Mouse (Mus musculus) embryonic facial prominence, embryonic 11.5 days (tissue): ENCODE measurements around the gene Btla. TPM values are rescaled to one million over a fixed set of nuclear protein-coding genes. Genes with fewer than 3 reads are reported as not detected.

Experiments
- ATAC-seq: fragments of 200-750 bp; cut with Nextera tagmentation; replicated peaks from 2 replicates; pipeline ENCODE4 v1.8.0; 2017; ENCODE audit warnings: low read depth; ENCODE audit not compliant: insufficient number of reproducible peaks, low FRiP score, low TSS enrichment
- DNase-seq: peaks from one replicate; pipeline ENCODE4 v3.0.0-alpha.2; 2015; ENCODE audit warnings: low spot score
- H3K27ac ChIP-seq: fragments of 300-500 bp; sonication (generic); replicated peaks from 2 replicates; pipeline ENCODE4 v1.5.1; 2014; ENCODE audit warnings: mild to moderate bottlenecking, low read depth, low read length, control low read depth
- H3K27me3 ChIP-seq: fragments of 300-500 bp; sonication (generic); 2 replicates; pipeline ENCODE4 v1.6.1; 2014; ENCODE audit warnings: mild to moderate bottlenecking, low read length, moderate library complexity, mixed read lengths; ENCODE audit not compliant: control insufficient read depth, insufficient read depth
- H3K36me3 ChIP-seq: fragments of 300-500 bp; sonication (generic); replicated peaks from 2 replicates; pipeline ENCODE4 v1.6.1; 2014; ENCODE audit warnings: low read depth, mild to moderate bottlenecking, low read length, moderate library complexity, mixed read lengths; ENCODE audit not compliant: control insufficient read depth, insufficient read depth
- H3K4me1 ChIP-seq: fragments of 300-500 bp; sonication (generic); 2 replicates; pipeline ENCODE4 v1.6.1; 2014; ENCODE audit warnings: low read length, mixed read lengths; ENCODE audit not compliant: control insufficient read depth, insufficient read depth
- H3K4me2 ChIP-seq: fragments of 300-500 bp; sonication (generic); 2 replicates; pipeline ENCODE4 v1.6.1; 2014; ENCODE audit warnings: low read depth, mild to moderate bottlenecking, control low read depth, low read length, moderate library complexity
- H3K4me3 ChIP-seq: fragments of 300-500 bp; sonication (generic); 2 replicates; pipeline ENCODE4 v1.5.1; 2014; ENCODE audit warnings: low read depth, low read length, control low read depth
- H3K9ac ChIP-seq: fragments of 300-500 bp; sonication (generic); replicated peaks from 2 replicates; pipeline ENCODE4 v1.6.1; 2014; ENCODE audit warnings: mild to moderate bottlenecking, control low read depth, low read length
- H3K9me3 ChIP-seq: fragments of 300-500 bp; sonication (generic); replicated peaks from 2 replicates; pipeline ENCODE4 v1.6.1; 2016; ENCODE audit warnings: mild to moderate bottlenecking, low read length, inconsistent platforms, mixed read lengths; ENCODE audit not compliant: control insufficient read depth
- WGBS: fragments of 180-500 bp; shearing (Covaris S2); extraction: QIAGEN DNeasy Blood & Tissue Kit; methylation state at CpG from one replicate; pipeline ENCODE4 v1.1.7; 2014; 5-methylcytosine and 5-hydroxymethylcytosine counted together
- polyA plus RNA-seq: library from polyadenylated mRNA; unstranded; fragments of >200 nt; fragmentation: Nextera tagmentation; extraction: Ambion mirVana; gene quantifications from 2 replicates; pipeline ENCODE4 v1.2.1, GENCODE M21; 2014

Btla gene
- polyA plus RNA-seq, 1 experiment from 2014 or later, result 0.38 TPM

GRCm38 (mm10) chr16:45222016-45222415 is 2.1 kb upstream of the Btla start:
- Histone ChIP-seq H3K4me1 (no peaks in the 10 kb centered on the region), H3K27me3 (no peaks in the 10 kb centered on the region), H3K4me3 (no peak overlapping the region), H3K4me2 (no peak overlapping the region), H3K9ac (no peak overlapping the region), H3K36me3 (no peaks in the 10 kb centered on the region), H3K27ac (no peak overlapping the region), H3K9me3 (no peaks in the 10 kb centered on the region)
- DNase-seq (no peak), ATAC-seq (no peak)
- WGBS, result 76% methylated on average over 2 of the region's 2 CpGs

DNA sequence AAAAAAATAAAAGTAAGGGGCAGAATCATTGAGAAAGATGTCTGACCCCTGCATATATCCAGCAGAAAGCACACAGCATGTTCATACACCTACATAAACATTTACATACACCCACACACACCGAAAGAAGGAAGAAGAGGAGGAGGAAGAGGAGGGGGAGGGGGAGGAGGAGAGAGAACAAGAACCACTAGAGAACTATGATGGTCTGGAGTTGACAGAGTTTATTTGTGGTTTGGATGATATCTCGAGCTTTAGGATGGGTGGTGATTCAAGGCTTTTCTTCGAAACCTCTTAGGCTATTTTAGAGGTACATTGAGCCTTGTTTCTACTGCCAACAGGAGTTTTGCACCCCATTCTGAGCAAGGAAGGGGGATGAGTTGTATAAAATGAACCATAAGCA is 1.3 kb upstream of the Btla start:
- H3K9me3 ChIP-seq, result no peaks in the 10 kb centered on the region
- no peak overlapping the region for H3K4me3 ChIP-seq
- no peaks in the 10 kb centered on the region for H3K27me3 ChIP-seq
- H3K27ac ChIP-seq, result no peak overlapping the region
- WGBS, result 91% methylated on average over 3 of the region's 3 CpGs
- H3K9ac ChIP-seq, result no peak overlapping the region
- H3K36me3 ChIP-seq, result no peaks in the 10 kb centered on the region
- DNase-seq (no peak), ATAC-seq (no peak)
- no peak overlapping the region for H3K4me2 ChIP-seq
- no peaks in the 10 kb centered on the region for H3K4me1 ChIP-seq

GRCm38 (mm10) chr16:45224431-45225008 is 405 bp downstream of the Btla start:
- Histone ChIP-seq H3K27me3 (no peaks in the 10 kb centered on the region), H3K27ac (no peak overlapping the region), H3K9me3 (no peaks in the 10 kb centered on the region), H3K9ac (no peak overlapping the region), H3K4me2 (no peak overlapping the region), H3K4me1 (no peaks in the 10 kb centered on the region), H3K36me3 (no peaks in the 10 kb centered on the region), H3K4me3 (no peak overlapping the region)
- no peak for ATAC-seq
- 63% methylated on average over 4 of the region's 4 CpGs for WGBS
- DNase-seq, result no peak

GRCm38 (mm10) chr16:45227002-45227401 is 2.9 kb downstream of the Btla start:
- DNase-seq, result no peak

DNA sequence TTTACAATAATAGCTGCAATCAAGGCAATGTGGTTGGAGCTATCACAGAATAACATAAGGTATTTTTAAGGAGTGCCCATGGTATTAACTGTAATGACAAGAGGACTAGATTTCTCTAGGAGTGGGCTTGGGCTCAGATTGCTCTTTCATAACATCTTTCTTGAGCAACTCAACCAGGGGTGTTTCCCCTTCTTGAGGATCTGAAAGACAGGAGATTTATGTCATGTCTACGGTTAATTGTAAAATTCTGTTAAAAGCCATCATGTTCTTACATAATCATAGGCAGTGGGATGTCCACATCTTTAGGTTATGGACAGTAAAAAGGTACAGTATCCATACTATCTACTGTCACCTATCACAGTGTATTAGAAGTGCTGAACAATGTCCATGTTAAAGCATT is 7.2 kb downstream of the Btla start:
- no peak for ATAC-seq
- H3K4me2 ChIP-seq, result no peak overlapping the region
- WGBS, result 89% methylated on average over 1 of the region's 1 CpGs

More at GRCm38 (mm10) chr16:45227002-45227401, 2.9 kb downstream of the Btla start:
- Histone ChIP-seq H3K4me2 (no peak overlapping the region), H3K9ac (no peak overlapping the region), H3K27me3 (no peaks in the 10 kb centered on the region), H3K36me3 (no peaks in the 10 kb centered on the region), H3K9me3 (no peaks in the 10 kb centered on the region), H3K4me3 (no peak overlapping the region), H3K4me1 (no peaks in the 10 kb centered on the region), H3K27ac (no peak overlapping the region)
- no peak for ATAC-seq
- 79% methylated on average over 1 of the region's 1 CpGs for WGBS

DNA sequence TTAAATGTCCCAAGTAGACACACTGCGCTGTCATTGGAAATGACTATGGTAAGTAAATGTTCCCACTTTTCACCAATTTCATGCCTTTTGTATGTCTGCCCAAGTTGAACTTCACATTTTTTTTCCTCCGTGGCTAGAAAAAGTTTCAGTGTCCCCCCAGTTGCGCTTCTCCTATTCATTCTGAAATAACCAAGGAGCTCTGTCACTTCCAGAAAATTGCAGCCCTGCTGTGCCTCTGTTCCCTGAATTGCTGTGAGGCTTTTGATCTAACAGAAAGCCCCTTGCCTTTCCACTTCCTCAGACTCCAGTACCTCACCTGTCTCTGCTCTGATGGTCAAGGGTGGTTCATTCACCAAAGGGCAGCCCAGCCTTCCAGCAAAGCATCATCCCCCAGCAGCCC is 8.9 kb downstream of the Btla start:
- DNase-seq (no peak), ATAC-seq (no peak)
- no peak overlapping the region for H3K9ac ChIP-seq
- no peaks in the 10 kb centered on the region for H3K36me3 ChIP-seq
- H3K4me1 ChIP-seq, result no peaks in the 10 kb centered on the region
- no peak overlapping the region for H3K27ac ChIP-seq
- H3K4me3 ChIP-seq, result no peak overlapping the region
- 71% methylated on average over 3 of the region's 3 CpGs for WGBS
- no peaks in the 10 kb centered on the region for H3K27me3 ChIP-seq
- no peaks in the 10 kb centered on the region for H3K9me3 ChIP-seq
- H3K4me2 ChIP-seq, result no peak overlapping the region

More for the DNA sequence above, 7.2 kb downstream of the Btla start:
- H3K36me3 ChIP-seq, result no peaks in the 10 kb centered on the region
- no peak for DNase-seq
- H3K4me1 ChIP-seq, result no peaks in the 10 kb centered on the region
- no peaks in the 10 kb centered on the region for H3K27me3 ChIP-seq
- no peaks in the 10 kb centered on the region for H3K9me3 ChIP-seq
- no peak overlapping the region for H3K27ac ChIP-seq
- no peak overlapping the region for H3K9ac ChIP-seq
- no peak overlapping the region for H3K4me3 ChIP-seq

DNA sequence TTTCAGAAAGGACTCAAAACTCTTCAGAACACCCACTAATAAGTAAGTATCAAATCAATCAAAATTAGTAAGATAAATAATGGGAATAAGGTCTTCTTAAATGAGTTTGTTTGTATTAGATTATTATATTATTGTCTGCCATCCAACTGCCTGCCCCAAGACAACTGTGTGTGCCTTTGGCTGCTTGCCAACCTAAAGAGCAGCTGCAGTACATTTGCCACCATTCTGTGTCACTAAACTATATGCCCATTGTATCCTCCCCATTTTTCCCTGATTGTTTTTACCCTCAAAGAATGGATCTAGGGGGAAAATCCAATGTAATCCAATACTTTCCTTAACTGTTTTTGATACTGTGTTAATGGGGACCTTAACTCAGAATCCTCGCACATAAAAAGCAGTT is 18.6 kb downstream of the Btla start:
- 81% methylated on average over 1 of the region's 1 CpGs for WGBS
- Histone ChIP-seq H3K27me3 (no peaks in the 10 kb centered on the region), H3K9ac (no peak overlapping the region), H3K27ac (no peak overlapping the region), H3K4me2 (no peak overlapping the region), H3K9me3 (no peaks in the 10 kb centered on the region), H3K4me1 (no peaks in the 10 kb centered on the region), H3K36me3 (no peaks in the 10 kb centered on the region), H3K4me3 (no peak overlapping the region)
- DNase-seq (no peak), ATAC-seq (no peak)

DNA sequence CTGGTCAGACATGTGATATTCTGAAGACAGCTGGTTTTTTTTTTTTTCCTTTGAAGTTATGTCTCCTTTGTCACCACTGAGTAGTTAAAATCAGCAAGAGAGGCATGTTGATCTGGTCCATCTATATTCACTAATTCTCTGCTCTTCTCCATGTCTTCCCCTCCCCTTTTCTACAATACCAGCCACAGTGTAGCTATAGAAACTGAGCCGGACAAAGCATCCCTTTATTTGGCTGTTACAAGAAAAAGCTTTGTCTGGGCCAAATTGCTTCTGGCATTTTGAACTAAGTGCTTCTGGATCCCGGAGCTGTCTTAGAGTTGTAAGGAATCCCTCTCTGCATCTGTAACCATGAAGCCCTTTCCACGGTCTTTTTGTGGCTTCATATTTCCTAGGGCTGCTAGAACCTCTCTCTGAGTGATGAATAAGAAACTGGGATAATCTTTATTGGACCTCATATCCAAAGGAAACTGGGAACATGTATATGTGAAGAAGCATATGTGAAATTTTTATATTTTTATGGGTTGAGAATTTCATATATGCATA is 20.9 kb downstream of the Btla start:
- Histone ChIP-seq H3K9ac (no peak overlapping the region), H3K27me3 (no peaks in the 10 kb centered on the region), H3K27ac (no peak overlapping the region), H3K9me3 (no peaks in the 10 kb centered on the region), H3K4me1 (no peaks in the 10 kb centered on the region), H3K36me3 (no peaks in the 10 kb centered on the region), H3K4me2 (no peak overlapping the region), H3K4me3 (no peak overlapping the region)
- WGBS, result 17% methylated on average over 3 of the region's 3 CpGs
- DNase-seq, result peak; percentile 23
- peak; percentile 62 for ATAC-seq
